Mouse (Mus musculus) ES-Bruce4 (cell line): ENCODE results near the gene Zfp687.

Source experiments
- CTCF ChIP-seq: IDR thresholded peaks from one replicate; pipeline ENCODE4 v1.8.1; 2011; ENCODE audit warnings: low read depth, low read length
- EP300 ChIP-seq: IDR thresholded peaks from 2 replicates; pipeline ENCODE4 v1.6.1; 2011; ENCODE audit warnings: low read depth, low read length; ENCODE audit not compliant: insufficient read depth
- POLR2A ChIP-seq: IDR thresholded peaks from one replicate; pipeline ENCODE4 v1.8.1; 2011; ENCODE audit warnings: low read length; ENCODE audit not compliant: insufficient read depth

DNA sequence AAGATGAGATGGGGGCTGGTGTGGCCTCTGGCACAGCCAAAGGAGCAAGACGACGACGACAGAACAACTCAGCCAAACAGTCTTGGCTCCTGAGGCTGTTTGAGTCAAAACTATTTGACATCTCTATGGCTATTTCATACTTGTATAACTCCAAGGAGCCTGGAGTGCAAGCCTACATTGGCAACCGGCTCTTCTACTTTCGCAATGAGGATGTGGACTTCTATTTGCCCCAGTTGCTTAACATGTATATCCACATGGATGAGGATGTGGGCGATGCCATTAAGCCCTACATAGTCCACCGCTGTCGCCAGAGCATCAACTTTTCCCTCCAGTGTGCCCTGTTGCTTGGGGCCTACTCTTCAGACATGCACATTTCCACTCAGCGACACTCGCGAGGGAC lies 30.9 kb downstream of the Zfp687 start:
- no peak for TF ChIP-seq CTCF
- TF ChIP-seq EP300: no peak
- no peak for TF ChIP-seq POLR2A
